Mouse (Mus musculus) kidney, embryonic 15.5 days (tissue): Measurements from ENCODE around the gene Pdgfb. TPM values are rescaled to one million over a fixed set of nuclear protein-coding genes. Genes with fewer than 3 reads are reported as not detected.

Source experiments
- ATAC-seq: fragments of 200-750 bp; cut with Nextera tagmentation; replicated peaks from 2 replicates; pipeline ENCODE4 v1.8.0; 2017; ENCODE audit warnings: moderate TSS enrichment; ENCODE audit not compliant: low FRiP score
- H3K27ac ChIP-seq: fragments of 300-500 bp; sonication (generic); 2 replicates; pipeline ENCODE4 v1.5.1; 2015; ENCODE audit warnings: mild to moderate bottlenecking, inconsistent platforms
- H3K27me3 ChIP-seq: fragments of 300-500 bp; sonication (generic); 2 replicates; pipeline ENCODE4 v1.6.1; 2015; ENCODE audit warnings: inconsistent platforms
- H3K36me3 ChIP-seq: fragments of 300-500 bp; sonication (generic); 2 replicates; pipeline ENCODE4 v1.6.1; 2015; ENCODE audit warnings: inconsistent platforms
- H3K4me1 ChIP-seq: fragments of 300-500 bp; sonication (generic); 2 replicates; pipeline ENCODE4 v1.6.1; 2015; ENCODE audit warnings: inconsistent platforms
- H3K4me2 ChIP-seq: fragments of 300-500 bp; sonication (generic); 2 replicates; pipeline ENCODE4 v1.6.1; 2015; ENCODE audit warnings: moderate library complexity, mild to moderate bottlenecking, inconsistent platforms
- H3K4me3 ChIP-seq: fragments of 300-500 bp; sonication (generic); replicated peaks from 2 replicates; pipeline ENCODE4 v1.5.1; 2015; ENCODE audit warnings: mild to moderate bottlenecking, inconsistent platforms
- H3K9ac ChIP-seq: fragments of 300-500 bp; sonication (generic); 2 replicates; pipeline ENCODE4 v1.6.1; 2015; ENCODE audit warnings: mild to moderate bottlenecking, inconsistent platforms
- H3K9me3 ChIP-seq: fragments of 300-500 bp; sonication (generic); replicated peaks from 2 replicates; pipeline ENCODE4 v1.6.1; 2016; ENCODE audit warnings: inconsistent platforms
- WGBS: fragments of 180-500 bp; shearing (Covaris S2); methylation state at CpG from one replicate; pipeline ENCODE4 v1.1.7; 2015; ENCODE audit warnings: mixed read lengths; 5-methylcytosine and 5-hydroxymethylcytosine counted together
- polyA plus RNA-seq: library from polyadenylated mRNA; unstranded; fragments of >200 nt; fragmentation: Nextera tagmentation; extraction: Ambion mirVana; gene quantifications from 2 replicates; pipeline ENCODE4 v1.2.1, GENCODE M21; 2015

The Pdgfb gene
- polyA plus RNA-seq, 1 experiment from 2014 or later: 5.1 TPM

DNA sequence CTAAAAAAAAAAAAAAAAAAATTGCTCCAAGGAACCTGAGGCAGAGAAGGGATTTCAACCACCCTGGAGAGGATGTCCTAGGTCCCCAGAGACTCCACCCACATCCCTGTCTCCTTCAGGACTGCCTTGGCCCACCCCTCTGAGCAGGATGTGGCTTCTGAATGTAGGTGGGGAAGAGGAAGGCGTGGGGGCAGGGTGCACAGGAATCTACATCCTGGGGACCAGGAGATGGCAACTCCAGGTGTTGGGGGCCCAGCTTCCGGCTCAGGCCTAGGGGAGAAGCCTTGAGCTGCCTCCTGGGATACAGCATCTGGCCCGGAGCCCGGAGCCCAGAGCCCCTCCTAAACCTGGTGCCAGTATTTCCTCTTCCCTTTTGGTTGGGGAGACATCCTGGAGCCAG is 35.3 kb upstream of the Pdgfb start:
- H3K9ac ChIP-seq: no peak overlapping the region
- no peaks in the 10 kb centered on the region for H3K27me3 ChIP-seq
- no peak overlapping the region for H3K4me3 ChIP-seq
- H3K27ac ChIP-seq: peak overlapping the region; percentile 81
- ATAC-seq: no peak
- H3K9me3 ChIP-seq: no peaks in the 10 kb centered on the region
- H3K4me2 ChIP-seq: no peak overlapping the region
- H3K36me3 ChIP-seq: no peaks in the 10 kb centered on the region
- H3K4me1 ChIP-seq: peaks cover 33% of the 10 kb centered on the region
- WGBS: 68% methylated on average over 4 of the region's 4 CpGs

DNA sequence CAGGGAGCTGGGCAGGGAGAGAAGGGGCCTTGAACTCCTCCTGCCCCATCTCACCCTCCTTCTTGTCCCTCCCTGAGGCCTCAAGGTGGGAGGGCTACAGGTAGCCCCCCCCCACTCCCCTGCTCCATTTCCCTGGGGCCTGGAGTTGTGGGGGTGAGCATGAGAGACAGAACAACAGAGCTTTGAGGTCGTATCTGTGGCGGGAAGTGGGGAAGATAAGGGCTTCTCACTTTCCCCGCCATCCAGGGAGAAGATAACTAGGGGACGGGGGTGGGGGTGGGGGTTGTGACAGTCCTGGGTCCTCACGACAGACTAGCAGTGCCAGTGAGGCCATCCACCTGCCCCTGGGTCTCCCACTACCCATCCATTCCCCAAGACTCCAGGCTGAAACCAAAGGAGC is 33.2 kb upstream of the Pdgfb start:
- H3K36me3 ChIP-seq: no peaks in the 10 kb centered on the region
- no peak overlapping the region for H3K4me2 ChIP-seq
- no peak overlapping the region for H3K9ac ChIP-seq
- H3K9me3 ChIP-seq: no peaks in the 10 kb centered on the region
- WGBS: 50% methylated on average over 5 of the region's 5 CpGs
- H3K27ac ChIP-seq: no peak overlapping the region
- peaks cover 26% of the 10 kb centered on the region for H3K4me1 ChIP-seq
- no peaks in the 10 kb centered on the region for H3K27me3 ChIP-seq
- ATAC-seq: no peak
- H3K4me3 ChIP-seq: no peak overlapping the region

DNA sequence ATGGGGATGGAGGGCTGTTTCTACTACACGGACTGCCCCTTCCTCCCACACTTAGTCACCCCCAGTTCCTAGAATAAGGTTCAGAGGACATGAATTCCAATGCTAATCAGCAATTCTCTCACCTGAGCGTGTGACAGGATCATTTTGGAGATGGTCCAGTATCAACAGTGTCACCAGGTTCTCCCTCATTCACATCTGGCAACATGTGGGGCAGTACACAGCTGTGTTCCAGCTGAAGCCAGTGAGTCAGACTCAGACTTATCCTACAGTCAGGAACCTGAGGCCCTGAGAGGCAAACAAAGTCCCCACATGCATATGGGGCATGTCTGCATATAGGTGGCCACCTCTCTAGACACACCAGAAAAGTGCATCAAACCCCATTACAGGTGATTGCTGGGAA is 32.5 kb upstream of the Pdgfb start:
- H3K4me1 ChIP-seq: peaks cover 26% of the 10 kb centered on the region
- H3K27ac ChIP-seq: no peak overlapping the region
- H3K9ac ChIP-seq: no peak overlapping the region
- no peaks in the 10 kb centered on the region for H3K27me3 ChIP-seq
- H3K4me3 ChIP-seq: no peak overlapping the region
- no peak for ATAC-seq
- H3K4me2 ChIP-seq: no peak overlapping the region
- H3K36me3 ChIP-seq: no peaks in the 10 kb centered on the region
- H3K9me3 ChIP-seq: no peaks in the 10 kb centered on the region
- 50% methylated on average over 2 of the region's 2 CpGs for WGBS

DNA sequence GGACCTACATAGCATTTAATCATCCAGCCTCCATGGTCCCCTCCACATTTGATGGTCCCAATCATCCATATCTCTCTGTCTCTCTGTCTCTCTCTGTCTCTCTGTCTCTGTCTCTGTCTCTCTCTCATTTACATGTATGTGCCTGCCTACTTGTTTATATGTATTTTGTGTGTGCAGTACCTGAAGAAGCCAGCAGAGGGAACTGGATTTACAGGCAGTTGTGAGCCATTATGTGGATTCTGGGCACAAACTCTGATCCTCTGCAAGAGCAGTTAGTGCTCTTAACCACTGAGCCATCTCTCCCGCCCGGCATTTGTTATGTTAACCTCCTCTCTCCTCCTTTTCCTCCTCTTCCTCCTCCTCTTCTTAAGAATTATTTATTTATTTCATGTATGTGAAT is 31.0 kb upstream of the Pdgfb start:
- ATAC-seq: no peak

DNA sequence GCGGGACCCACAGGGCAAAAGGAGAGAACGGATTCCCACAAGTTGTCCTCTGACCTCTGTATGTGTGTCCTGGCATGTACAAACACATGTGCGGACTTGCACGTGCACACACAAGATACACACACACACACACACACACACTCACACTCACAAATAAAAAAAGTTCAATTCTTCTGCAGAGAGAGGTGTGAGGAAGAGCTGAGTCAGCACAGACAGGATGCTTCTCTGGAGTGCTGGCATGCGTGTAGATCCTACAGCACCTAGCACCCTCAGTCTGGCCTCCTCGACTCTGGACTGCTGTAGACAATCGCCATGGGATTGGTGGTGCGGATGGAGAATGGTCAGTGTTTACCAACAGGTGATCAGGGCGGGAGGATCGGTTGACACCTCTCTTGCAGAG is 29.5 kb upstream of the Pdgfb start:
- no peak overlapping the region for H3K27ac ChIP-seq
- no peak overlapping the region for H3K4me3 ChIP-seq
- ATAC-seq: no peak
- no peaks in the 10 kb centered on the region for H3K9me3 ChIP-seq
- no peak overlapping the region for H3K9ac ChIP-seq
- no peaks in the 10 kb centered on the region for H3K36me3 ChIP-seq
- WGBS: 86% methylated on average over 10 of the region's 10 CpGs
- peaks cover 9% of the 10 kb centered on the region for H3K4me1 ChIP-seq
- H3K4me2 ChIP-seq: no peak overlapping the region
- H3K27me3 ChIP-seq: no peaks in the 10 kb centered on the region

More for the DNA sequence above, 31.0 kb upstream of the Pdgfb start:
- Histone ChIP-seq H3K27ac (no peak overlapping the region), H3K4me1 (peaks cover 13% of the 10 kb centered on the region), H3K4me2 (no peak overlapping the region), H3K9me3 (no peaks in the 10 kb centered on the region), H3K36me3 (no peaks in the 10 kb centered on the region), H3K27me3 (no peaks in the 10 kb centered on the region), H3K9ac (no peak overlapping the region), H3K4me3 (no peak overlapping the region)
- WGBS: 91% methylated on average over 2 of the region's 2 CpGs

DNA sequence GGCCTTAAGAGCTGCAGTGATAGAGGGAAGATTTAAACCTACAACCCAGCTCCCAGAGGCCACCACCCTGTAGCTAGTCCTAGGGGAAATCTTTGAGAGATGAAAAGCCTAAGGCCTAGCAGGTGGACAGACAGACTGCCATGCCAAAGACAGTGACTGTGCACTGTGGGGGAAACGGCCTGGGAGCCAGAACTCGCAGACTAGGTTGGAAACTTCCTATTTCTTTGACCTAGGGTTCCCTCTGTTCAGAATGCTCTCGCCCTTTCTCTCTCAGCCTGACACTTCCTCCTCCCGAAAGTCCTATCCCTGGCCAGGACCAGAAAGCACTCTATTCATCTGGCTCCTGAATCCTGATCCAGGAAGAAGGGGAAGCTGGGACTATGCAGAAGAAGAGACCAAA is 27.4 kb upstream of the Pdgfb start:
- Histone ChIP-seq H3K27me3 (no peaks in the 10 kb centered on the region), H3K36me3 (no peaks in the 10 kb centered on the region), H3K4me2 (no peak overlapping the region), H3K27ac (no peak overlapping the region), H3K9me3 (no peaks in the 10 kb centered on the region), H3K4me1 (0 out of 2 replicates have a peak, but pooled peaks cover 1% of the 10 kb centered on the region), H3K9ac (no peak overlapping the region), H3K4me3 (no peak overlapping the region)
- 81% methylated on average over 4 of the region's 4 CpGs for WGBS
- no peak for ATAC-seq

DNA sequence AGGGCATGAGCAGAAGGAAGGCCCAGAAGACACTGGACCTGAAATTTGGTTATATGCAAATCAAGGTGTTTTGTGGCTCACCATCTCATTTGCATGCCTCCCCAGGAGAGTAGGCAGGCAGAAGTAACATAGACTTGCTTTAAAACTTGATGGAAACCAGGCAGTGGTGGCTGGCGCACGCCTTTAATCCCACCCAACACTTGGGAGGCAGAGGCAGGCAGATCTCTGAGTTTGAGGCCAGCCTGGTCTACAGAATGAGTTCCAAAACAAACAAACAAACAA is 23.3 kb upstream of the Pdgfb start:
- H3K9me3 ChIP-seq: no peaks in the 10 kb centered on the region
- no peak overlapping the region for H3K9ac ChIP-seq
- no peaks in the 10 kb centered on the region for H3K27me3 ChIP-seq
- no peak overlapping the region for H3K4me2 ChIP-seq
- H3K27ac ChIP-seq: 0 out of 2 replicates have a peak overlapping the region, but pooled peaks have one; percentile 18
- no peaks in the 10 kb centered on the region for H3K4me1 ChIP-seq
- H3K4me3 ChIP-seq: no peak overlapping the region
- H3K36me3 ChIP-seq: no peaks in the 10 kb centered on the region
- ATAC-seq: no peak
- 96% methylated on average over 2 of the region's 2 CpGs for WGBS

DNA sequence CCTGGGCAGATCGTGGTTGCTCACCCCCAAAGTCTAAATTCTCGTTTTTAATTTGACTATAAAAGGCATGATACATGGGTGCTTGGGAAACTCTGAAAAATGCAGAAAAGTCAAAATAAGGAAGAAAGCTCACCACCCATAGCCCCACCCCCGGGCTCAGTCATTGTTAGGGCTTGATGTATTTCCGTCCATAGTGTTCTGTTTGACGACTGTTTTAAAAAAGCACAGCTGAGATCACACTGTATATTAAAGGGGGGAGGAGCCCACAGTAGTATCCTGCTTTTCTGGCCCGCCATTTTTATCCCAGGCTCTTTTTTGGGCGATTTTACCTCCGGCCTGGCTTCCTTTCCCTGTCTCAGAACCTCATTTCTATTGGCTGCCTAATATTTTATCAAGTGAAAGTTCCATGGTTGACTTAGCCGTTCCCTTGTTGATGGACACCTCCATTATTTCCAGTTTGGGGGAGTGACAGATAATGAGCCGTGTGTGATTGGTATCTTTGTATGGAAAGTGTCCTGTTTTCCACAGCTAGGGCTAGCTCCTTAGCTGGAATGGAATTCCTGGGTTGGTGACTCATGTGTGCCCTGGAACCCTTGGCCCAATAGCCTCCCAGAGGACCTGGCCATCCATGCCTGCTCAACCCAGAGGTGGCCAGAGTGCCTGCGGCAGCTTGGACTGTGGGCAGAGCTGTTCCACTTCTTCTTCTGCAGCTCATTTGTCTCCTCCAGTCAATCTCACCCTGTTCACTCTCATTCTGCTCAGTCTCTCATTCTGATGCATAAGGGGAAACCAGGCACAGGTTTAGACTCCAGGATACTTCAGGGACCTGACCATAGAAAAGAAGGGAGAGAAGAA is 22.7 kb upstream of the Pdgfb start:
- H3K4me1 ChIP-seq: no peaks in the 10 kb centered on the region
- H3K9me3 ChIP-seq: no peaks in the 10 kb centered on the region
- ATAC-seq: no peak
- 0 out of 2 replicates have a peak overlapping the region, but pooled peaks have one; percentile 18 for H3K27ac ChIP-seq
- WGBS: 71% methylated on average over 11 of the region's 11 CpGs
- H3K4me3 ChIP-seq: no peak overlapping the region
- no peaks in the 10 kb centered on the region for H3K27me3 ChIP-seq
- no peaks in the 10 kb centered on the region for H3K36me3 ChIP-seq
- no peak overlapping the region for H3K4me2 ChIP-seq
- H3K9ac ChIP-seq: no peak overlapping the region

DNA sequence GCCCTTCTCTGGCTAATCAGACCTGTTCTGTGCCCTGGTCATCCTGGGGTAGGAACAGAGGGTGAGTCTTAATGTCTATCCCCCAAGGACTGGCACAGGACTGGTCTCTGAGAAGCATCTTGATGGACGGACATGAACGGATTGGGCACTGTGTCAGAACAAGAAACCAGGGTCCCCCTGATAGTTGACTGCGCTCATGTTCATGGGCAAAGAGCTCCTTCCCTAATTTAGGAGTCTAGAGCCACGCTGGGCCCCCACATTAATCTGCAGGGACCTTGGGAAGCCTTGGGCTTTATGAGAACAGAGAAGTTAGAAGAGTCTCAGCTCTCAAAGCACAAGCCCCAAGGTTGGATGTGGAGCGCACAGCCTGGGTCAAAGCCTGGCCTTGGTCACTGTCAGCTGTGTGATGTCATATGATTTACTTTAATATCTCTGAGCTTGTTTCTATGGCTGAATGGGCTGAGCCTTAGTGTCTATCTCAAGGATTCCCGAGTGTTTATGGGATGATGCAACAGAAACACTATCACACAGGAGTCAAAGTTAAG is 20.6 kb upstream of the Pdgfb start:
- Histone ChIP-seq H3K36me3 (no peaks in the 10 kb centered on the region), H3K4me3 (no peak overlapping the region), H3K27me3 (no peaks in the 10 kb centered on the region), H3K4me2 (no peak overlapping the region), H3K4me1 (no peaks in the 10 kb centered on the region), H3K9me3 (no peaks in the 10 kb centered on the region; the same call in 1 of the 2 replicates), H3K9ac (no peak overlapping the region), H3K27ac (no peak overlapping the region)
- 0 out of 2 replicates have a peak, but pooled peaks have one; percentile 12 for ATAC-seq
- 79% methylated on average over 6 of the region's 6 CpGs for WGBS

DNA sequence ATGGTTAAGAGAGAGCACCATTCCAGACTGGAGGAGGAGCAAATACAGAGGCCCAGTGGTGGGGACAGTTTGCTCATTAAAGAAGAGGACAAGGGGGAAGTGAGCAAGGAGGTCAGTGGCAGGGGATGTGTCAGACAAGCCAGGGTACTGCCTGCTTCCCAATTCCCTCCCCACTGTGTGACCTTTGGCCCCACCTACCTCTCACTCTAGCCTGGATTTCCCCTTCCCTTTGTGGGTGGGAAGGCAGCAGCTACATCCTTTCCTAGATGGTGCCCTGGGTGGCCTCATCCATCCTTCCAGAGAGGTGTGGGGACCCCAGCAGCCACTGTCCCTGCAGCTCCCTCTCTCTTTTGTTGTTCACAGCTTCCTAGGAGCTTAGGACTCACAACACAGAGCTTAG is 20.1 kb upstream of the Pdgfb start:
- ATAC-seq: no peak
- Histone ChIP-seq H3K4me2 (no peak overlapping the region), H3K27ac (no peak overlapping the region), H3K9ac (no peak overlapping the region), H3K4me3 (no peak overlapping the region), H3K36me3 (no peaks in the 10 kb centered on the region), H3K27me3 (no peaks in the 10 kb centered on the region), H3K4me1 (no peaks in the 10 kb centered on the region), H3K9me3 (no peaks in the 10 kb centered on the region; the same call in 1 of the 2 replicates)

DNA sequence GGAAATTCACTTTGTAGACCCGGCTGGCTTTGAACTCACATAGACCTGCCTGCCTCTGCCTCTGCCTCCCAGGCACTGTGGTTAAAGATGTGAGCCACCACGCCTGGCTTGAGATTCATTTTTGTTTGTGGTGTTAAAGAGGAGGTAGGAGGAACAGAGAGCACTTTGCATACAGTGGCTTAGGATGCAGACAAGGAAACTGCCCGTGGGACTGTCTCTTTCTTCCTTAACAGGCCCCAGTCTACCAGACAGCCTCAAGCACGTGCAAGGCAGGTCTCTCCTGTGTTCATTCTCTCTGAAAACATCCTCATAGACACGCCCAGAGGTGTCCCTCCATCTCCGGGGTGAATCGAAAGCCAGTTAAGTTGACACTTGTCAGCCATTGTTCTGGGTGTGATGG is 19.6 kb upstream of the Pdgfb start:
- Histone ChIP-seq H3K4me2 (no peak overlapping the region), H3K36me3 (no peaks in the 10 kb centered on the region), H3K4me3 (no peak overlapping the region), H3K9ac (no peak overlapping the region), H3K4me1 (no peaks in the 10 kb centered on the region), H3K27ac (no peak overlapping the region), H3K27me3 (no peaks in the 10 kb centered on the region), H3K9me3 (no peaks in the 10 kb centered on the region; the same call in 1 of the 2 replicates)
- no peak for ATAC-seq
- 70% methylated on average over 7 of the region's 7 CpGs for whole genome bisulfite sequencing

DNA sequence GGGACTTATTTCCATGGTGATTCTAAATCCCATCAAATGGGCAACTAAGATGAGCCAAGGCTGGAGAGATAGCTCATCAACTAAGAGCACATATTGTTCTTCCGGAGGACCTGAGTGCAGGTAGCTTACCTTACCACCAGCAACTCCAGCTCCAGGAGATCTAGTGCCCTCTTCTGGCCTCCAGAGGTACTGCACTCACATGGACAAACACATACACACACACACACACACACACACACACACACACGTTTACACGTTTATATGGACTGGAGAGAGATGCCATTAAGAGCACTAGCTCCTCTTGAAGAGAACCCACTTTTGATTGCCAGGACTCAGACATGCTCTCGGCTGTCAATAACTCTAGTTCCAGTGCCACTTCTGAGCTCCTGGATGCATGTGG is 16.4 kb upstream of the Pdgfb start:
- Histone ChIP-seq H3K9ac (no peak overlapping the region), H3K4me1 (peaks cover 25% of the 10 kb centered on the region), H3K9me3 (no peaks in the 10 kb centered on the region; the same call in 1 of the 2 replicates), H3K4me3 (no peak overlapping the region), H3K36me3 (no peaks in the 10 kb centered on the region), H3K27ac (no peak overlapping the region), H3K27me3 (no peaks in the 10 kb centered on the region), H3K4me2 (no peak overlapping the region)
- no peak for ATAC-seq
- 93% methylated on average over 4 of the region's 4 CpGs for WGBS
